Mouse (Mus musculus) CD4-positive helper T cell, adult 2 months (primary cell): ENCODE data around the gene Plxnc1.

Experiments used
- DNase-seq: peaks from one replicate; pipeline ENCODE4 v3.0.0-alpha.2; 2012; ENCODE audit warnings: low read depth, missing footprints, low spot score

Plxnc1 gene

DNA sequence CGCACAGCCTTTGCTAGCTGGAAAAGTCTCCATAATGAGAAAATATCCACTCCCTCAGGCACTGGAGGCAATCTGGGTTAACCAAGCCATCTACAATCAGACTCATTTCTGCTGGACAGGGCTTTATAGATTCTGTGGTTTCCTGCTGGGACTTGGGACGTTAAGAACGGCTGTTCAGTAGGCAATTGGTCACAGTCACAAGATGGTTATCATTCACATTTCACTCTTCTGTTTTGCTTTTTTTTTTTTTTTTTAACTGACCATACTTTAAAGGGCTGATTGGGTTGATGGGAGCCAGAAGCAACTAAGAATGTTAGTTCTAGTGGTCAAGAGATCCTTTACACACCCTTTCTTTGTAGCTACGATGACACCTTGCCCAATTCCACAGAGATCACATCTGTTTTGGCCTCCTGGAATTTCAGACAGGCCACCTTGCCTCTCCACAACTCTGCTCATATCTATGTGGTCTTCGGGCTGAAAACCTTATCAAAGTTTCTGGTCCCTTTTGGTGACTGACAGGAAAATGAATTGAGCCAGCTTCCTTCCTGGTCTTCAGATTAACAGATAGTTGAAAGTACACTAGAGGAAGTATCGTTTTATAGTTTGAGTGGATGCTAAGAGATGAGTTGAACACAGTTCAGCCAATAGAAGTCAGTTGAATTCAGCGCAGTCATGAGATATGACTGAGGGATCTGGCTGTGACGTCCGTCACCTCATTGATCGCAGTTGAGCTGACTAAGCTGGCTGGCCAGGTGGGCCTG lies 3.5 kb upstream of the Plxnc1 start:
- DNase-seq, result peak; percentile 36

DNA sequence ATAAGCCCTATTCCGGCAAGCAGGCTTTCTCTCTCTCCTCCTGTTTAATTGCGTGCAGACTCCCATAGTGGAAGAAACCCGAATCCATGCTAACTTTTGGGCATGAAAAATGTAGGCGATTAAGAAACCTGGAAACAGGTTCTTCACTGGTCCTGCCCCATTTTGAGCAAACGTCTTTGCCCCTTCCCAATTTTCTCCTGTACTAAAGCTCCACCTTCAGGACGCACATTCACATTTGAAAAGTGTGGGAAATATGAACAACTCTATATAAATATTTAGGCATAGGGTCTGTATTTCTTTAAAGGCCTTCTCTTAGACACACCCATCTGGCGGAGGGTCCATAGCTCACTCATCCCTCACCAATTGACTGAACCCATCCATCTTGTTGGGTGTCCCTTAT lies 2.8 kb upstream of the Plxnc1 start:
- DNase-seq, result no peak

- DNase-seq, result no peak
Observed at GRCm38 (mm10) chr10:94945206-94945711, 624 bp upstream of the Plxnc1 start.

DNA sequence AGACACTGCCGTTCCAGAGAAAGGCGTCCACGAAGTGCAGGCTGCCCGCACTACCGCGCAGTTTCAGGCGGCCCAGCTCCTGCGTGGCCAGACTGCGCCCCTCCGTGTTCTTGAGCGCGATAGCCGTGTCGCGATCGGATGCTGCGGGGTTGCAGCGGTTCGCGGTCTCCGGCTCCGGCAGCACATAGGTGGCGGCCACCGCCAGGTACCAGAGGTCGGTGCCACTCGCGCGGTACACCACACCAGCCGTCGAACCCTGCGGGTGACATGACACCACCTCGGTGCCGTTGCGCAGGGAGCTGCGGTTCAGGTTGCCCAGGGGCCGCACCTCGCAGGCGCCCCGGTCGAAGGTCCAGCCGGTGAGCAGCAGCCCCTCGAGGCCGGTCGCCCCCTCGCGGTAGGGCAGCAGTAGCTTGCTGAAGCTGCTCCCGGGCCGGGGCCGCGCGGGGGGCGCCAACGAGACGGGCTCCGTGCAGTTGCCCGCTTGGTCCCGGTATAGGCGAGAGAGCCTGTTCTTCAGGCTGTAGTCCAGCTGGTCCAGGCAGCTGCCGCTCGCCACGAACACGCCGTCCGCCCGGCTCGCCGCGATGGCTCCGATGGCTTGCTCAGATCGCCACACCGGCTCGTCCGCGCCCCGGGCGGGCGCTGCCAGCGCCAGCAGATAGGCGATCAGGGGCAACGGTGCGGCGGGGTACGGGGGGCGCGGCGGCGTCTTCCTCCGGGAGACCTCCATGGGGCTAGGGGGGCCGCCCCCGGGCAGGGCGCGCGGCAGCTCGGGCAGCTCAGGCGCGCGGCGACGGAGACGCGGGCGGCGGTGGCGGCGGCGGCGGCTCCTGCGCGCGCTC lies 567 bp downstream of the Plxnc1 start:
- DNase-seq, result peak; percentile 72

DNA sequence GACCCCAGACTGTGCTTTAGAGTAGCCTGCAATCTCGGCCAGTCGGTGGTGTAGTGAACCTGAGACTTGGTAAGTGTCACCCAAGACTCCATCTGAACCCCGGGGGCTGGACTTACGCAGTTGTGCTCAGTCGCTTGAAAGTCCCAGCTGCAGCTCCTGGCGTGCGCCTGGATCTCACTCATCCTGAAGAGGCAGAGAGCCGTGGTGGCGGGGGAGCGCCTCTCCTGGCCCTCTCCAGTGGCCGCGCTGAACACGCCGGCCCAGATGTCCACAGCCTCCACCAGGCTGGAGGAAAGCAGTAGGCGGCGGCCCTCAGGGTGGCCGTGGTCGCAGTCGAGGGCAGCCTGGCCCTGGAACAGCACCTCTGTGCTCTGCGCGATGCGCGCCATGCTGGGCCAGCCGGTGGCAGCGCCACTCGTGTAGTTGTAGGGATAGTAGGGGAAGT lies 1.2 kb downstream of the Plxnc1 start:
- DNase-seq, result no peak

DNA sequence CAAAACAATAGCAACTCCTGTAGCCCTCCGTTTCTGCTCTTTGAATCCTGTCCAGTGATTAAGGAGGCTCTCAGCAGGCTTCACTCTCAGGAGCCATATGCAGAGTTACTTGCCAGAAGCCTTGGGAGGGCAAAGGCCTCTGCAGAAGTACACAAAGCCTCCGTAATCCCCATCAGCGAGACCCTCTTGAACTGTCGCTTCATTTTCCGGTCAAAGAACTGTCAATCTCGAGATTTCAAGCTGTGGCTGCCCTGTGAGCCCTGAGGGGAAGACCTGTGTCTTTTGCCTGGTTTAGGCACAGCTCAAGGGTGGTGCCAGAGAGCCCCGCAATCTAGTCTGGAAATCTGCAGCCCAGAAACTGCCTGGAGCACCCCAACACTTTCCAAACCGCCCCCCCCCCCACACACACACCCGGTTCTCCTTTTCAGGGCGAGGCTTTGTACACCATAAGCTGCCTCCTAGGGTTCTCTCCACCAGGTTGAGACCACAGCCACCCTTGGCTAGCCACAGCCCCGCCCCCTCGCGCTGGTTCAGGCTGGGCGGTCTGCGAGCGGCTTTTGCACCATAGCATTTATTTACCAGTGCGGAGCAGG lies 2.1 kb downstream of the Plxnc1 start:
- peak; percentile 79 for DNase-seq

DNA sequence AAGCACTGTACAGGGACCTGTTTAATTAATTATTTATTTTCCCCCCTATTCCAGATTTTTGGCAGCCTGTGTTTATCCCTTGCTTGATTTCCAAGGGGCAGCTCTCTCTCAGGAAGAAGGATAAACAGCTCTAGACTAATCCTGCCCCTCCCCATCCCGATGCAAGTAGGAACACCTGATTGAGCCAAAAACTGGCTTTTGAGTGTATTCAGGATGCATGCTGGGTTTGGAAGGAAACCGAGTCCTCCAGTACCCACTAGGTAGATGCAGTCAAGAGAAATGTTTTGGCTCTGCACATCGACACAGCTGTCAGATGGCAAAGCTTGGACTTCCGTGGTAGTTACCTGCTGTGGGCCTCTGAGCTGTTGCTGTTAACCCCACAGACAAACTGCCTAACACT lies 3.1 kb downstream of the Plxnc1 start:
- no peak for DNase-seq

DNA sequence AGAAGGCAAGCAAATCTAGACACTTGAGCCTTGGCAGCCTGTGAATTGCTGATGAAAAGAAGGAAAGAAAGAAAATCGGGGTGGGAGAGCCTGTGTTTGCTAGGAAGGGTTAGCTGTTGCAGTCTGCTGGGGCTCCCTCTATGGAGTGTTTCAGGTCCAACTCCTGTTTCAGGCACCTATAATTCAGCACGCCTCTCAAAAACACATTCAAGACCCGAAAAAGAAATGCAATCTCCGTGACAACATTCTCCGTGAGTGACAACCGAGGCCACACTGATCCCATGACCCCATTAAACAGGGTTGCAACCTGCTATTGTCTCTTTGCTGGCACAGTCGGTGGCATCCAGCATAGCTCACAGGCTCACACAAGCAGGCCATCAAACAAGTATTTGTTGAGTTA lies 3.8 kb downstream of the Plxnc1 start:
- no peak for DNase-seq

GRCm38 (mm10) chr10:94940061-94940460 lies 4.6 kb downstream of the Plxnc1 start:
- no peak for DNase-seq

DNA sequence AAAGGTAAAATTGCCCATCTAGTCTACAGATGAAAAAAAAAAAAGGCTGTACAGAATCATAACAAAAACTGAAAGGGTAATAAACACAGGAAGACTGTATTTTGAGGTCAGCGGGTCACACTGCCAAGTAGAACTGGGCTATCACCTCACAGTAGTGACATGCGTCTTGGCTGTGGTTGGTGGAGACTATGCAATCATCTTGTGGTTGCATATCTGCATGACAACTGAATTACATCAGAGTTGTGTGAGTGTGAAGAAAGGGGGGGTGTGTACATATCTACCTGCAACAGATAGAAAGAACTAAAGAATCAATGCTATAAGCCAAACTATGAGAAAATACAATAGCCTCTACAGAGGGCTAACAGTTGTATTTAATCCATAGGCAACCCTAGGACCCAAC lies 5.7 kb downstream of the Plxnc1 start:
- DNase-seq, result peak; percentile 32

GRCm38 (mm10) chr10:94938320-94938719 lies 6.3 kb downstream of the Plxnc1 start:
- DNase-seq, result no peak

DNA sequence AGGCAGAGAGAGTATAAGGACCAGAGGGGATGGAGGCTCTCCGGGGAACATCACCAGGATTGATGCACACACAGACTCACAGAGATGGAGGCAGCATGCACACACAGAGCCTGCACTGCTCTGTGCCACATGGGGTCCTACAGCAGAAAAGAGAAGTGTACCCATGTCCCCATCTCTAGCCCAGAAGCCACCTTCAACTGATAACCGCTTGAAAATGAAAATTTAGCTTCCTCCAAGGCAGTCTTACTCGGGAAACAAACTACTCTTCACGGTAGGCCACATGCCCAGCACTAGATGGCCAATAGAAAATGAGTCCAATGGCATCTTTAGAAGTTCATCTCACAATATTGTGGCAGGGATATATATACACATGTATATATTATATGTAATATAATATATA lies 9.4 kb downstream of the Plxnc1 start:
- no peak for DNase-seq

DNA sequence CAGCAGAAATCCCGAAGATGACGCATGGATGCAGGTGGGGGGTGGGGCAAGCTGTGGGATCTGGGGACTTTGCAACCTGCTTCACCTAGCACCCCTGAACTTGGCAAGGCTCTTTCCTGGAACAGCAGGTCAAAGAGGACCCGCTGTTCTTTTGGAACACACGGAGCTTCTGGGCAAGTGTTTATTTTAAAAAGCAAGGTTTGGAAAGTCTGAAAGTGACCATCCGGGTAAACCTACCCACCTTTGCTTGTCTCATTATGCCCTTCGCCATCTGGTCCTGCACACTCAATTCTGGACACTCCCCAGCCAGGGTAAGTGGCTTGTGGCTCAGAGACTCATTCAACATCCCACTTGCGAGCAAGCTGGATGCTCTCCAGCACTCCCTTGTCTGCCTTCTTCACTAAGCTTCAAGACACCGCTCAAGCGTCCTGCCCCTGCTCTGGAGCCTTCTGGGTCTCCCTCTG lies 10.5 kb downstream of the Plxnc1 start:
- no peak for DNase-seq

- no peak for DNase-seq
Observed at GRCm38 (mm10) chr10:94931961-94932832, 12.4 kb downstream of the Plxnc1 start.

GRCm38 (mm10) chr10:94928164-94928563 lies 16.5 kb downstream of the Plxnc1 start:
- DNase-seq, result no peak

DNA sequence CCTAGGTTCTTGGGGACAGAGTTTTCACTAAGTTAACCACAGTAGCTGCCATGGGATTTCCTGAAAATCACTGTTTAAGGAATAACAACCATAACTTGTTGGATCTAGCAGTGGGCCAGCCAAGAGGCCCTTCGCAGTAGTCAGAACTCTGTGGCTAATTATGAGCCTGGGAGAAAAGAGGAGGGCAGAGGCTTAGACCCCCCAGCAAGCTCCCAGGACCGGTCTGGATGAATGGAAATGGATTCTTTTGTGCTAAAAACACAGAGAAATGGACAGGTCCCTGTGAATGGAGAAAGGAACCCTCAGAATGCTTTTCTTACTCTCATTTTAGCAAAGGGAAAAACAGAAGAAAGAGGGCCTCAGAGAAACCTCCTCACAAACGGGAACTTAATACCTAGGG lies 18.3 kb downstream of the Plxnc1 start:
- no peak for DNase-seq

- DNase-seq, result no peak
Observed at GRCm38 (mm10) chr10:94924878-94925277, 19.8 kb downstream of the Plxnc1 start.

DNA sequence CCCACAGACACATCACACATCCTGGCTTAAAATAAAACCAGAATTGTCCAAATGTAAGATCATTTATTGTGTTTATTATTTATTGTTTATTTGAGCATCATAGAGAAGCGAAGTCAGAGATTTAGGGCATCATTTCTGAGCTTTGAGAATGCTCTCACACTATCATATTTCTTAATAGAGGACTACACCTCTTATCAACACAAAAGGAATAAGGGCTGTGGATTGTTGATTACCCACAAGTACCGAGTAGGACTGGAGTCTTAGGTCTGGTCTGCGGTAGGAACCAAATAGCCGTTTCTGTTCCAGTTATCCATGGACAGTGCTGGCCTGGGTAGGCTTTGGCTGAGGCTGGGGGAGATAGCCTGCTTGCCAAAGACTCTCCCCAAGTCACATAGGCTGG lies 20.2 kb downstream of the Plxnc1 start:
- no peak for DNase-seq

- DNase-seq, result no peak
Observed at GRCm38 (mm10) chr10:94923337-94923762, 21.3 kb downstream of the Plxnc1 start.

- DNase-seq, result no peak
Observed at GRCm38 (mm10) chr10:94922848-94923247, 21.8 kb downstream of the Plxnc1 start.

GRCm38 (mm10) chr10:94921751-94922150 lies 22.9 kb downstream of the Plxnc1 start:
- DNase-seq, result no peak
